Mouse (Mus musculus): ENCODE measurements around the gene Pphln1. TPM values are rescaled to one million over a fixed set of nuclear protein-coding genes. Genes with fewer than 3 reads are reported as not detected.

Pphln1 gene
- polyA plus RNA-seq, 1 experiment from 2014 or later: 43.9 TPM

DNA sequence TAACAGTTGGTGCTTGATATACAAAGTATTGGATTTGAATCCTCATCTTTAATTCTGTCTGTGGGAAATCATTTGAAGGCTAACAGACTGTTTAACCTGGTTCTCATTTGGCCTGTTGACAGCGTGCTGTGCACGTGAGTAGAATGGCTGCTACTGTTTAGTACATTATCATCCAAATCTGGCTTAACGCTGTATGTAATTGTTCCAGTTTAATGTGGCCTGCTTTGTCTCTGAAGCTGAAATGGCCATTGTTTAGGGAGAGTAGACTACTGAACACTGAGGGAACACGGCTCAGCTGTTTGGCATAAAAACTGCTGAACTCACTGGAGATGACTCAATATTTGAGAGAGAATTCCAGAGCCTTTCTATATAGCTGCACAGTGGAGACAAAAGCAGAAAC lies 81.3 kb downstream of the Pphln1 start:
- TF ChIP-seq CTCF (IDR thresholded peaks at IDR 0.05; ENCODE audit: low read depth): no peak
- 80% methylated on average over 4 of the region's 4 CpGs for WGBS
- no peaks in the 10 kb centered on the region for H3K36me3 ChIP-seq (ENCODE audit: insufficient read depth)
- peaks cover 4% of the 10 kb centered on the region; the same call in 1 of the 2 replicates for H3K4me1 ChIP-seq (ENCODE audit: insufficient read depth)
- no peaks in the 10 kb centered on the region for H3K9me3 ChIP-seq (ENCODE audit: low read depth, low read length)
- H3K9ac ChIP-seq: no peak overlapping the region
- no peak overlapping the region for H3K27ac ChIP-seq (ENCODE audit: low read depth)
- no peak overlapping the region for H3K4me3 ChIP-seq (ENCODE audit: low read depth, low read length)
- H3K4me2 ChIP-seq: no peak overlapping the region
- ATAC-seq (ENCODE audit: insufficient read depth): no peak
- H3K27me3 ChIP-seq (ENCODE audit: insufficient read depth, low read length): no peaks in the 10 kb centered on the region
- DNase-seq: no peak

DNA sequence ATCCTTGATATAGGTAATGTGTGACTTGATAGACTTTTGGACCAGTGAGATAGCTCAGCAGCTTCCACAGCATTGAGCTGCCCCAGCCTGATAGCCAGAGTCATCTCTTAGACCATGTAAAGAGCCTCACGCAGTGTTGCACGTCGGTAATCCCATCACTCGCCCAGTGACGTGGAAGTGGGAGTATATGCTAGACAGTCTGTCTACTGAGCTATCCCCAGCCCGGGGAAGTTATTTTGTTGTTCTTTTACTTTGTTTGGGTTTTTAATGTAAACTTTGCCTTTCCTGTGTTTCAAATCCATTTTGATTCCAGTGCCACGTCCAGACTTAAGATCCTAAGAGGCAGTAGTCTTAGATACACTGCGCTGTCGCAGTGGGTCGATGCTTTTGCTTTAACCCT lies 83.0 kb downstream of the Pphln1 start:
- WGBS: 71% methylated on average over 10 of the region's 10 CpGs
- Histone ChIP-seq H3K36me3 (ENCODE audit: insufficient read depth) (no peaks in the 10 kb centered on the region), H3K27ac (ENCODE audit: low read depth) (no peak overlapping the region), H3K9ac (no peak overlapping the region), H3K4me1 (ENCODE audit: insufficient read depth) (no peaks in the 10 kb centered on the region; the same call in 1 of the 2 replicates), H3K9me3 (ENCODE audit: low read depth, low read length) (no peaks in the 10 kb centered on the region), H3K4me2 (no peak overlapping the region), H3K4me3 (ENCODE audit: low read depth, low read length) (no peak overlapping the region), H3K27me3 (ENCODE audit: insufficient read depth, low read length) (no peaks in the 10 kb centered on the region)
- no peak for ATAC-seq (ENCODE audit: insufficient read depth)
- no peak for TF ChIP-seq CTCF (IDR thresholded peaks at IDR 0.05; ENCODE audit: low read depth)
- peak; percentile 20 for DNase-seq

DNA sequence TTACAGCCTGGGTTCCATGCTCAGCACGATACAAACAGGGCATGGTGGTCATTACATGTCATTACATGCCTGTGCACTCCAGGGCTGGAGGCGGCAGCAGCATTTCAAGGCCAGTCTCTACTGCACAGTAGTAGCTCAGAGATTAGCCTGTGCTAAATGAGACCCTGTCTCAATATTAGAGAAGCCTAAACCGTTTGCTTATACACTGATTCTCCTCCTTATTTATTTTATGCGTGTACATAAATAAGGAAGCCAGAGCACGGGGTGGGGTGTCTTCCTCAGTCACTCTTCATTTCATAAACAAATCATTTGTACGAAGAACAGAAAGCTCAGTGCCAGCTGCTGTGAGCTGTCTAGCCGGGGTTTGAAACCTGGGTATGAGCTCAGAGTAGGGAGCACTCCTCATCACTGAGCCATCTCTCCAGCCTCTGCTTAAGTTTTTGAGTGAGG lies 86.1 kb downstream of the Pphln1 start:
- Histone ChIP-seq H3K4me3 (ENCODE audit: low read depth, low read length) (no peak overlapping the region), H3K9ac (no peak overlapping the region), H3K4me2 (no peak overlapping the region), H3K27ac (ENCODE audit: low read depth) (peak overlapping the region; percentile 30; the same call in 1 of the 2 replicates), H3K9me3 (ENCODE audit: low read depth, low read length) (no peaks in the 10 kb centered on the region), H3K4me1 (ENCODE audit: insufficient read depth) (no peaks in the 10 kb centered on the region; the same call in 1 of the 2 replicates), H3K36me3 (ENCODE audit: insufficient read depth) (no peaks in the 10 kb centered on the region), H3K27me3 (ENCODE audit: insufficient read depth, low read length) (no peaks in the 10 kb centered on the region)
- ATAC-seq (ENCODE audit: insufficient read depth): peak; percentile 78; the same call in 1 of the 2 replicates
- WGBS: 35% methylated on average over 7 of the region's 7 CpGs
- peak; percentile 58 for TF ChIP-seq CTCF (IDR thresholded peaks at IDR 0.05; ENCODE audit: low read depth)
- peak; percentile 52 for DNase-seq

DNA sequence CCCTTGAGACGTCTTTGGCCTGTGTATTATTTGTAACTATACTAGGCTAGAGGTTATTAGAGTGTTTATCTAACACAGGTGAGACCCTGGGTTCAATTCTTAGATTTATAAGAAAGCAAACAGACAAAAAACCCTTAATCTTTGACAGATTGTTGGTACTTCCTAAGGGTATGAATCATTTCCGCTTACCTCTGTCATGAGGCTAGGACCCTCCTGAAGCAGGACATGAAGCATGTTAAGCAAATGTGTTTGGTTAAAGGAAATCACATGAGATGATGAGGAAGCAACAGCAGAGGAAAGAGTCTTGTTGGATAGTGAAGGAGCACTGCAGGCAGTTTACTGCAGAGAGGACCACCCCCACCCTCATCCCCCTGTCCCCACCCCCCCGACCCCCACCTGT lies 87.1 kb downstream of the Pphln1 start:
- no peaks in the 10 kb centered on the region for H3K9me3 ChIP-seq (ENCODE audit: low read depth, low read length)
- H3K4me3 ChIP-seq (ENCODE audit: low read depth, low read length): no peak overlapping the region
- no peak overlapping the region for H3K27ac ChIP-seq (ENCODE audit: low read depth)
- H3K4me1 ChIP-seq (ENCODE audit: insufficient read depth): no peaks in the 10 kb centered on the region; the same call in 1 of the 2 replicates
- H3K9ac ChIP-seq: no peak overlapping the region
- peaks cover 3% of the 10 kb centered on the region; the same call in 1 of the 2 replicates for H3K36me3 ChIP-seq (ENCODE audit: insufficient read depth)
- H3K4me2 ChIP-seq: no peak overlapping the region
- 0 out of 2 replicates have a peak, but pooled peaks have one; percentile 36 for ATAC-seq (ENCODE audit: insufficient read depth)
- WGBS: 60% methylated on average over 3 of the region's 3 CpGs
- DNase-seq: no peak
- no peak for TF ChIP-seq CTCF (IDR thresholded peaks at IDR 0.05; ENCODE audit: low read depth)
- H3K27me3 ChIP-seq (ENCODE audit: insufficient read depth, low read length): no peaks in the 10 kb centered on the region

DNA sequence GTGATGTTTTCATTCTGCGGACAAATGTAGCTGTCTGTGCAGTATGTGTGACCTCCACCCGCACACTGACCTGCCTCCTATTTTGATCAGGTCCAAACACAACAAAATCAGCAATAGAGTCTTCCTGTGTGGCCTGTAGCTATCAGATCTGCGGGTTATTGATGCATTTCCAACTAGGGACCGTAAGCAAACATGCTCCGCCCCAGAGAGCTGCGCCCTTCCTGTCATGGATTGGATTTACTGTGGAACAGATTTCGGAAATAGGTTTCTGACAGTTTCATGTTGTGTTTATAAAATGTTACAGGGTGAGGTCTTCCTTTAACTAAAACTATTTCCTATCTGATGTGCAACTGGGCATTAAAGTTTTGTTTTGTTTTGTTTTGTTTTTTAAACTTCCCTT lies 87.9 kb downstream of the Pphln1 start:
- no peak for ATAC-seq (ENCODE audit: insufficient read depth)
- Histone ChIP-seq H3K4me1 (ENCODE audit: insufficient read depth) (no peaks in the 10 kb centered on the region; the same call in 1 of the 2 replicates), H3K27me3 (ENCODE audit: insufficient read depth, low read length) (no peaks in the 10 kb centered on the region), H3K4me3 (ENCODE audit: low read depth, low read length) (no peak overlapping the region), H3K9ac (no peak overlapping the region), H3K9me3 (ENCODE audit: low read depth, low read length) (no peaks in the 10 kb centered on the region), H3K4me2 (no peak overlapping the region), H3K27ac (ENCODE audit: low read depth) (no peak overlapping the region), H3K36me3 (ENCODE audit: insufficient read depth) (peaks cover 3% of the 10 kb centered on the region; the same call in 1 of the 2 replicates)
- DNase-seq: peak; percentile 56
- WGBS: 57% methylated on average over 7 of the region's 7 CpGs
- no peak for TF ChIP-seq CTCF (IDR thresholded peaks at IDR 0.05; ENCODE audit: low read depth)

DNA sequence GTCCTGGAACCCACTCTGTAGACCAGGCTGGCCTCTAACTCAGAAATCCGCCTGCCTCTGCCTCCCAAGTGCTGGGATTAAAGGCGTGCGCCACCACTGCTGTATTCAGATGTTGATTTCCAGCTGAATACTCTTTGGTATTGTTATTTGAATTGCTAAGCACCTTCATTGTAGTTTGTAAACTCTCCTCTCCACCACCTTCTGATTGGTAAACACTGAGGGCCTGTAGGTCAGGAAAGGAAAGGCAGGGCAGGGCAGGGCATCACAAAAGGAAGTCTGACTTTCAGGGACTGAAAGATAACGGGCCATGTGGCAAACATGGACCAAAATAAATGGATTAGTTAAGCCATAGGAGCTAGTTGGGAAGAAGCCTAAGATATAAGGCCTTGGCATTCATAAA lies 91.4 kb downstream of the Pphln1 start:
- Histone ChIP-seq H3K9ac (no peak overlapping the region), H3K36me3 (ENCODE audit: insufficient read depth) (peaks cover 6% of the 10 kb centered on the region; the same call in 1 of the 2 replicates), H3K27me3 (ENCODE audit: insufficient read depth, low read length) (no peaks in the 10 kb centered on the region), H3K9me3 (ENCODE audit: low read depth, low read length) (no peaks in the 10 kb centered on the region), H3K4me2 (no peak overlapping the region), H3K4me3 (ENCODE audit: low read depth, low read length) (no peak overlapping the region), H3K4me1 (ENCODE audit: insufficient read depth) (no peaks in the 10 kb centered on the region), H3K27ac (ENCODE audit: low read depth) (no peak overlapping the region)
- ATAC-seq (ENCODE audit: insufficient read depth) (no peak), DNase-seq (no peak)
- no peak for TF ChIP-seq CTCF (IDR thresholded peaks at IDR 0.05; ENCODE audit: low read depth)
- WGBS: 76% methylated on average over 4 of the region's 4 CpGs

DNA sequence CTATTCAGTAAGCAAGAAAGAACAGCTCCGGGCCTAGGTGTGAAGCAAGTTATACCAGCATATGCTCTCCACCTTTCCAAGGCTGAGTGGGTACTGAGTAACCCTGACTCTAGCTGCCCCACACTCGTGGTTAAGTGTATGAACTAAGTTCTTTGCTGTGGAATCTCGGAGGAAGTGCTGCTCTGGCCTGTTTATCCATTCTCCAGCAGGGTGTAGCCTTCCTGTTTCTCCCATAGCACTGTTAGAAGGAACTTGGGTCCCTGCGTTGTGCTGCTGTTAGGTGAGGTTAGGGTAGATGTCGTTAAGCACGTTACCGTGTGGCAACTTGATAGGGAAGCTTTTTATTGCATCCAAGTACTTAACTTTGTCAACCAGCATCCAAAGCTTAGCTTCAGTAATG lies 96.5 kb downstream of the Pphln1 start:
- no peak overlapping the region for H3K4me3 ChIP-seq (ENCODE audit: low read depth, low read length)
- WGBS: 81% methylated on average over 7 of the region's 7 CpGs
- no peaks in the 10 kb centered on the region for H3K4me1 ChIP-seq (ENCODE audit: insufficient read depth)
- H3K9ac ChIP-seq: no peak overlapping the region
- H3K36me3 ChIP-seq (ENCODE audit: insufficient read depth): peaks cover 21% of the 10 kb centered on the region
- TF ChIP-seq CTCF (IDR thresholded peaks at IDR 0.05; ENCODE audit: low read depth): 0 out of 2 replicates have a peak, but pooled peaks have one; percentile 6
- DNase-seq (no peak), ATAC-seq (ENCODE audit: insufficient read depth) (no peak)
- H3K4me2 ChIP-seq: no peak overlapping the region
- no peaks in the 10 kb centered on the region for H3K27me3 ChIP-seq (ENCODE audit: insufficient read depth, low read length)
- H3K9me3 ChIP-seq (ENCODE audit: low read depth, low read length): no peaks in the 10 kb centered on the region
- no peak overlapping the region for H3K27ac ChIP-seq (ENCODE audit: low read depth)

Data from lung, embryonic 14.5 days (tissue).